ENCODE assay signal across 23 mouse cellular contexts in genomic region chr19:57427756-57428438, GRCm38 (mm10).
"Had no signal": no experiment of that assay in that cellular context is flagged by ENCODE, and none has a peak within 500 bp of the region (broad histone marks: within the 10 kb centered on the region; RNA-seq: fewer than 3 reads in every experiment).

No protein-coding gene starts in this region.

- H3K9ac ChIP-seq: heart, embryonic 12.5 days; hindbrain, embryonic 12.5 days; hindbrain, embryonic 14.5 days; intestine, embryonic 15.5 days had no signal

- H3K4me1 ChIP-seq: hindbrain, embryonic 12.5 days; intestine, embryonic 15.5 days had no signal

- H3K27ac ChIP-seq: gastrocnemius, adult 2 months; heart, adult 2 months; hindbrain, embryonic 10.5 days; hindbrain, embryonic 12.5 days; hindbrain, embryonic 14.5 days; intestine, embryonic 15.5 days; layer of hippocampus, adult 2 months; left cerebral cortex, adult 2 months had no signal

- ATAC-seq: hindbrain, embryonic 16.5 days; inflammation-experienced regulatory T-cells, adult 6 months; intestine, embryonic 15.5 days; intestine, postnatal 0 days had no signal

- H3K9me3 ChIP-seq: heart, embryonic 12.5 days; hindbrain, embryonic 10.5 days; hindbrain, embryonic 12.5 days; intestine, embryonic 15.5 days had no signal

- DNase-seq: gastrocnemius, adult 2 months; gastrocnemius, postnatal 10 days; gastrocnemius, postnatal 25 days; heart, adult 2 months; heart, postnatal 10 days; heart, postnatal 4 days; kidney, adult 18-20 months; kidney, adult 8-10 months; kidney, postnatal 10 days; kidney, postnatal 25 days; kidney, postnatal 4 days; liver had no signal

- H3K4me3 ChIP-seq: gastrocnemius, adult 2 months; heart, adult 2 months; heart, embryonic 12.5 days; hindbrain, embryonic 10.5 days; hindbrain, embryonic 12.5 days; intestine, embryonic 15.5 days; layer of hippocampus, adult 2 months; left cerebral cortex, adult 2 months had no signal

- H3K36me3 ChIP-seq: heart, embryonic 12.5 days; hindbrain, embryonic 10.5 days; hindbrain, embryonic 12.5 days; intestine, embryonic 15.5 days had no signal

- H3K4me2 ChIP-seq: heart, embryonic 12.5 days; hindbrain, embryonic 12.5 days; hindbrain, embryonic 14.5 days; intestine, embryonic 15.5 days; liver, embryonic 11.5 days had no signal

- H3K27me3 ChIP-seq: hindbrain, embryonic 12.5 days; intestine, embryonic 15.5 days had no signal
